Mouse (Mus musculus): ENCODE data around the gene Abcc10.

The Abcc10 gene

GRCm38 (mm10) chr17:46327906-46328534 is at the start of gene Abcc10:
Gene Abcc10, minus strand, starts transcription at chr17:46328352.
- DNase-seq (ENCODE audit: low spot score), result peak; percentile 89

- no peak for DNase-seq (ENCODE audit: low spot score)
Observed at GRCm38 (mm10) chr17:46371783-46372182, 43.6 kb upstream of the Abcc10 start.

GRCm38 (mm10) chr17:46351026-46351700 is 23.0 kb upstream of the Abcc10 start:
- DNase-seq (ENCODE audit: low spot score), result no peak

GRCm38 (mm10) chr17:46341208-46341607 is 13.1 kb upstream of the Abcc10 start:
- no peak for DNase-seq (ENCODE audit: low spot score)

- no peak for DNase-seq (ENCODE audit: low spot score)
Observed at GRCm38 (mm10) chr17:46336475-46336874, 8.3 kb upstream of the Abcc10 start.

- DNase-seq (ENCODE audit: low spot score), result no peak
Observed at GRCm38 (mm10) chr17:46328723-46329122, 571 bp upstream of the Abcc10 start.

GRCm38 (mm10) chr17:46327413-46327905 is 693 bp downstream of the Abcc10 start:
- DNase-seq (ENCODE audit: low spot score), result no peak

GRCm38 (mm10) chr17:46322046-46322823 is 5.9 kb downstream of the Abcc10 start:
- DNase-seq (ENCODE audit: low spot score), result no peak

- DNase-seq (ENCODE audit: low spot score), result no peak
Observed at GRCm38 (mm10) chr17:46320492-46320891, 7.7 kb downstream of the Abcc10 start.

GRCm38 (mm10) chr17:46315813-46316212 is 12.3 kb downstream of the Abcc10 start:
- no peak for DNase-seq (ENCODE audit: low spot score)

- no peak for DNase-seq (ENCODE audit: low spot score)
Observed at GRCm38 (mm10) chr17:46313135-46313715, 14.9 kb downstream of the Abcc10 start.

GRCm38 (mm10) chr17:46310515-46310914 is 17.6 kb downstream of the Abcc10 start:
- no peak for DNase-seq (ENCODE audit: low spot score)

- no peak for DNase-seq (ENCODE audit: low spot score)
Observed at GRCm38 (mm10) chr17:46309835-46310234, 18.3 kb downstream of the Abcc10 start.

GRCm38 (mm10) chr17:46306956-46307355 is 21.2 kb downstream of the Abcc10 start:
- no peak for DNase-seq (ENCODE audit: low spot score)

- DNase-seq (ENCODE audit: low spot score), result no peak
Observed at GRCm38 (mm10) chr17:46304184-46304583, 24.0 kb downstream of the Abcc10 start.

GRCm38 (mm10) chr17:46301892-46302291 is 26.3 kb downstream of the Abcc10 start:
- DNase-seq (ENCODE audit: low spot score), result no peak

- DNase-seq (ENCODE audit: low spot score), result peak; percentile 74
Observed at GRCm38 (mm10) chr17:46298220-46298913, 29.8 kb downstream of the Abcc10 start.

- no peak for DNase-seq (ENCODE audit: low spot score)
Observed at GRCm38 (mm10) chr17:46297364-46298219, 30.6 kb downstream of the Abcc10 start, which contains the start of gene Dlk2. Gene Dlk2, plus strand, starts transcription at chr17:46297421.

- no peak for DNase-seq (ENCODE audit: low spot score)
Observed at GRCm38 (mm10) chr17:46297028-46297363, 31.2 kb downstream of the Abcc10 start.

GRCm38 (mm10) chr17:46296601-46297000 is 31.6 kb downstream of the Abcc10 start:
- no peak for DNase-seq (ENCODE audit: low spot score)

GRCm38 (mm10) chr17:46287678-46288095 is 40.5 kb downstream of the Abcc10 start:
- peak; percentile 47 for DNase-seq (ENCODE audit: low spot score)
